Mouse (Mus musculus) brown adipose tissue, adult 24 weeks (tissue): ENCODE data around the gene Ube2g2. TPM values are rescaled to one million over a fixed set of nuclear protein-coding genes. Genes with fewer than 3 reads are reported as not detected.

Source experiments
- H3K27ac ChIP-seq: fragments of 200-500 bp; replicated peaks from 2 replicates; pipeline ENCODE4 v1.5.1; 2012; ENCODE audit warnings: low read depth, mild to moderate bottlenecking, low read length
- H3K4me1 ChIP-seq: fragments of 200-500 bp; 2 replicates; pipeline ENCODE4 v1.6.1; 2012; ENCODE audit warnings: low read length, mixed read lengths; ENCODE audit not compliant: control insufficient read depth, insufficient read depth, insufficient read length
- H3K4me3 ChIP-seq: fragments of 200-500 bp; 2 replicates; pipeline ENCODE4 v1.5.1; 2012; ENCODE audit warnings: low read depth, mild to moderate bottlenecking, low read length, moderate library complexity; ENCODE audit not compliant: insufficient read depth
- polyA plus RNA-seq: library from polyadenylated mRNA; stranded (reverse); fragments of >200 nt; gene quantifications from 2 replicates; pipeline ENCODE4 v1.2.4, GENCODE M21; 2012; ENCODE audit not compliant: missing spikeins, insufficient read depth, insufficient read length

Ube2g2 gene
- polyA plus RNA-seq, 1 experiment, result 23.3 TPM

DNA sequence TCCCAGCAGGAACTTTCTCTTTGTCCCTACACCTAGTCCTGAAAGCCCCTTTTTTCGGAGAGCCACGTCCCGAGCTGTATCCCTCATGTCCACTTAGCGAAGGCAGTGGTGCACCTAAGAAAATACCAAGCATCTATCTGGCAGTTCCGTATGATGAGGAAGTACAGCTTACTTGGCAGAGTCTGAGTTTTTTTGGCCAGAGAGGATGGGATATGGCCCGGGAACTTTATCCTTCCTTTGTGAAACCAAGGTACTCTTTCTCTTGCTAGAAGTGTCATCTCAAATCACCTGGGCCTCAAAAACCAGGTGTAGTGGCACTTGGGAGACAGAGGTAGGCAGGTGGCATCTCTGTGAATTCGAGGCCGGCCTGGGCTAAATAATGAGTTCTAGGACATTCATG, 529 bp upstream of the Ube2g2 start:
- peaks cover 22% of the 10 kb centered on the region for H3K4me1 ChIP-seq
- peak overlapping the region; percentile 93 for H3K4me3 ChIP-seq
- H3K27ac ChIP-seq, result peak overlapping the region; percentile 100

DNA sequence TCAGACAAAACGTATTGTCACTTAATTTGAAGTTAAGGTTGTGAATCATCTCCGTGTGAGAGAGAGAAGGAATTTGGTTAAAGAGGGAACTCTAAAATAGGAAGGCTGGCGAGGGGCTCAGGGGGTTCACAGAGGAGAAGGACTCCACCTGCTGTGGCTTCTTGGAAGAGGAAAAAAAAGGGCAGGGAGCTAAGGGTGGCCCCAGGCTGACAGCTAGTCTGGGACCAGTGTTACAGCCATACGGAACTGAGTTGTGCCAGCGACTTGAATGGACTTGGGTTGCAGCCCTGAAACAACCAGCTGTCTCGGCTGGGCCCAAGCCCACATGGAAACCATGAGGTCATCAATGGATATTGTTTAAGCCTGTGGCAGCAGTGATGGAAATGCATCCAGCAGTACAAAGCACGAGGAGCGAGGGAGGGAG, 1.0 kb downstream of the Ube2g2 start:
- peak overlapping the region; percentile 93 for H3K4me3 ChIP-seq
- peak overlapping the region; percentile 79 for H3K27ac ChIP-seq
- peaks cover 24% of the 10 kb centered on the region for H3K4me1 ChIP-seq

DNA sequence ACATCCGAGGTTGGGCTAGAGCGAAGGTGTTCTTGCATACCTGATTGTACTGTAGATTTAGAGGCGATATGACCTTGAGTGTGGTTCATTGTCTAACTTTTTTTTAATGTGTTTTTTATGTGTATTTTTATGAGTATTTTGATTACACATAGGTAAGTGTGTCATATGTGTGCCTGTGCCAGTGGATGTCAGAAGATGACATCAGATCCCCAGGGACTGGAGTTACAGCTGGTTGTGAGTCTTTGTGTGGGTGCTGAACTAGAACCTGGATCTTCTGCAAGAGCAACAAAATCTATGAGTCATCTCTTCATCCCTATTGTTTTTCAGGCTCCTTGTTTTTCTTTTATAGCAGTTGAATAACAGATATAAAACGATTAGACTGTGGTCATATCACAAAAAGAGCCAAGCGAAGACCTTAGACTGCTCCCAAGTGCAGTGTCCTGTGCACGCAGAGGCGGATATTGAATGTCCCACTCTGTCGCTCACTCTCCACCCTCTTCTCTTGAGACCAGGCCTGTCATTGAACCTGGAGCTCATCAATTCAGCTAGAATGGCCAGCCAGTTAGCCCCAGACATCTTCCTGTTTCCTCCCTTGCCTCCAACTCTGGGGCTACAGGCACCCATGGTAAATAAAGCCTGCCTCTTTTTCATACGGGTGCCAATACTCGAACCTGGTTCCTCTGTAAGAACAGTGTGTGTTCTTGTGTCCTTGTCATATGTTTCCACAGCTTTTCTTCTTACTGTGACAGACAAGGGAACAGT, 1.7 kb downstream of the Ube2g2 start:
- H3K4me3 ChIP-seq, result 0 out of 2 replicates have a peak overlapping the region, but pooled peaks have one; percentile 10
- peak overlapping the region; percentile 84 for H3K27ac ChIP-seq
- peaks cover 24% of the 10 kb centered on the region for H3K4me1 ChIP-seq

DNA sequence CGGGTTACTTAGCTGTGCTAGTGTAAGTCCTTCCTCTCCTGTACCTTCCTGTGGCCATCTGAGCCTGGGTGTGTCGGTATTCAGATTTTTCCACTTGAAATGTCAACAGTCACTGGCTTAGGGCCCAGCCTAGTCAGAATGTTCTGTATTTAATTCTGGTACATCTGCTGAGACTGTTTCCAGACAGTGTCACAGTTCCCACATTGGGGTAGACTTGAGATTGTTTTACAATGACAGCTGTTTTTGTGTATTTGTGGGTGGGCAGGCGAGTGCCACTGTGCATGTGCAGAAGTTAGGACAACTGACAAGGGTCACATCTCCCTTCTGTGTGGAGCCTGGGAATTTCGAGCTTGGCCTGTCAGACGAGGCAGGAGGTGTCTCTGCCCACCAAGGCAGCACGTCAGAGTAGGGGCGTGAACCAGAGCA, 2.5 kb downstream of the Ube2g2 start:
- Histone ChIP-seq H3K4me1 (peaks cover 24% of the 10 kb centered on the region), H3K27ac (peak overlapping the region; percentile 84), H3K4me3 (0 out of 2 replicates have a peak overlapping the region, but pooled peaks have one; percentile 10)

- Histone ChIP-seq H3K4me1 (peaks cover 24% of the 10 kb centered on the region), H3K27ac (0 out of 2 replicates have a peak overlapping the region, but pooled peaks have one; percentile 38), H3K4me3 (no peak overlapping the region)
These were observed 4.0 kb downstream of the Ube2g2 start for GRCm38 (mm10) chr10:77626036-77626435.

GRCm38 (mm10) chr10:77626591-77626990, 4.5 kb downstream of the Ube2g2 start:
- H3K4me1 ChIP-seq, result peaks cover 22% of the 10 kb centered on the region
- no peak overlapping the region for H3K27ac ChIP-seq
- H3K4me3 ChIP-seq, result no peak overlapping the region

GRCm38 (mm10) chr10:77627497-77627896, 5.4 kb downstream of the Ube2g2 start:
- Histone ChIP-seq H3K27ac (no peak overlapping the region), H3K4me3 (no peak overlapping the region), H3K4me1 (peaks cover 20% of the 10 kb centered on the region)

GRCm38 (mm10) chr10:77629163-77629562, 7.1 kb downstream of the Ube2g2 start:
- peaks cover 18% of the 10 kb centered on the region for H3K4me1 ChIP-seq
- no peak overlapping the region for H3K27ac ChIP-seq
- no peak overlapping the region for H3K4me3 ChIP-seq

DNA sequence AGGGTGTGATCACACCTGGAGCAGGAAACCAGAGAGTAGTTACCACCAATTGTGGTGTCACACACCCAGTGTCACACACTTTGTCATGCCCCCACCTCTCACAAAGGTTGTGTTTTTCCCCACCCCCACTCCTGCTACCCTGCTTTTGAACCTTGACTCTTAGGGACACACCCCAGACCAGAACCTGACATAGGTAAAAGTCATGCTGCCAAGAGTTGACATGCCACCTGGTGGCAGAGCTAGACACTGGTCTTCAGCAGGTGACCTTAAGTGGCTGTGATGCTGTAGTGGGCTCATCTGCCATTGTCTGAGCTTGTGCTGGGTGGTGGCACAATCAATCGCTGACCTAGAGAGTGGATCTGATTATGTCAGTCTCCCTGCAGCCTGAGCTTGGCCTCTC, 7.9 kb downstream of the Ube2g2 start:
- Histone ChIP-seq H3K4me3 (no peak overlapping the region), H3K27ac (no peak overlapping the region), H3K4me1 (peaks cover 16% of the 10 kb centered on the region)

DNA sequence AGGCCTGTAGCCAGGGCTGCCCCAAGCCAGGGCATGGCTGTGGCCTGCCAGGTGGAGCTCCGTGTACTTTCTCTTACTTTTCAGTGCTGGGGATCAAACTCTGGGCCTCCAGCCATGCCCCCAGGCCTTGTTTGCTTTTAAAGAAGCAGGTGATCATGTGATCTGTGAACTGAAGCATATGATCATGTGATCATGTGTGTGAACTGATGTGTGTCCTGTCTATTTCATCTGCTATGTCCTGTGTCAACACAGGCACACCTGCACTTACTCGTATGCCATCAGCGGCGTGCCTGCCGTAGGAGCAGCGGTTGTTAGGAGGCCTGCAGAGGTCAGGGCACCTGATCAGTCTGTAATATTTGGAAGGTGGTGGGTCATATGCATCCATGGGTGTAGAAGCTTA, 11.9 kb downstream of the Ube2g2 start:
- peaks cover 14% of the 10 kb centered on the region for H3K4me1 ChIP-seq
- 0 out of 2 replicates have a peak overlapping the region, but pooled peaks have one; percentile 8 for H3K27ac ChIP-seq
- no peak overlapping the region for H3K4me3 ChIP-seq

- Histone ChIP-seq H3K4me1 (peaks cover 15% of the 10 kb centered on the region), H3K27ac (peak overlapping the region; percentile 60; the same call in 1 of the 2 replicates), H3K4me3 (no peak overlapping the region)
These were observed 12.6 kb downstream of the Ube2g2 start for GRCm38 (mm10) chr10:77634452-77635231.

DNA sequence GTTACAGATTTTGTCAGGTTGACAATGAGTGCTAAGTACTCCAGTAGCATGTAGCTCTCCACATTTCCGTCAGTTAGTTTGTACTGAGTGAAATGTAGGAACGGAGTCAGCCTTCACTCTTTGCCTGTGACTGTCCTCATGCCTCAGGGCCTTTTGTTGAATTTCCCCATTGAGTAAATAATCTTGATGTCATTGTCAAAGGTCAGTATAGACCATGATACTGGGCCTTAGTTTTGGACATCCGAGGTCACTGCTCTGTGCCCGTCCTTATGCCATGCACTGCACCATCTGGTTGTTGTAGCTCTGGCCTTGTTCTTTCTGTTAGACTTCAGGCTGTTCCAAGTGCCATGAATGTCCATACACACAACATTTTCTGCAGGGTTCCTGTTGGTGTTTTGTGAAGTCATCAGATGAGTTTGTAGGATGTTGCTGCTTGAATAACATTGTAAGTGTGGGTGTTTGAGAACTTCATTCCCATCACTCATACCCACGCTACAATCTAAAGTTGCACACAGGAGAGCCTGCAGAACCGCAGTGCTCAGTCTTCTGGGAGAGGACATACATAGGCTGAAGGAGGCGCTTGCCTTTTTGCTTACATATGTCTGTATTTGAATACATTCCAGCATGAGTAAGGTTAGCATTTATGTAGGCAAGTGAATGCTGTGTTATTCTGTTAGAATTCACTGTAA, 14.3 kb downstream of the Ube2g2 start:
- Histone ChIP-seq H3K27ac (no peak overlapping the region), H3K4me3 (no peak overlapping the region)

DNA sequence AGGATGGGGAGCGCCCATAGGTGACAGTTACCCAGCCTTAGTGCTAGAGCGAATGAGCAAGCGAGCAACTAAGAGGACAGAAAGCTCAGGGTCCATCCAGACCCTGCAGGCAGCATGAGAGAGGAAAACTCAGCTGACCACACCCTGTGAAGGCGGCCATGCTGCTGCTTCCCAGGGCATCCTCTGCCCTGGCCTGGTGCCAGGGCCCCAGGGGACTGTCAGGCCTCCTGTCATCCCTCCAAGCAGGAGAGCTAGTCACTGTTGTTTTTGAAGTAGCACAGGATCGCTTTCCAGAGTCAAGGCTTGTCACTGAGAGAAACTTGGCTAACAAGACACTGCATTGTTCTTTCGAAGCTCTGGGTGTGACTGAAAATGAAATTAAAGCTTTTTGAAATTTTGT, 16.9 kb downstream of the Ube2g2 start:
- no peak overlapping the region for H3K27ac ChIP-seq

More for the DNA sequence above, 14.3 kb downstream of the Ube2g2 start:
- H3K4me1 ChIP-seq, result peaks cover 15% of the 10 kb centered on the region

GRCm38 (mm10) chr10:77643160-77643559, 21.1 kb downstream of the Ube2g2 start:
- Histone ChIP-seq H3K27ac (no peak overlapping the region), H3K4me3 (no peak overlapping the region), H3K4me1 (peaks cover 8% of the 10 kb centered on the region)

More for the DNA sequence above, 16.9 kb downstream of the Ube2g2 start:
- Histone ChIP-seq H3K4me1 (peaks cover 15% of the 10 kb centered on the region), H3K4me3 (no peak overlapping the region)

DNA sequence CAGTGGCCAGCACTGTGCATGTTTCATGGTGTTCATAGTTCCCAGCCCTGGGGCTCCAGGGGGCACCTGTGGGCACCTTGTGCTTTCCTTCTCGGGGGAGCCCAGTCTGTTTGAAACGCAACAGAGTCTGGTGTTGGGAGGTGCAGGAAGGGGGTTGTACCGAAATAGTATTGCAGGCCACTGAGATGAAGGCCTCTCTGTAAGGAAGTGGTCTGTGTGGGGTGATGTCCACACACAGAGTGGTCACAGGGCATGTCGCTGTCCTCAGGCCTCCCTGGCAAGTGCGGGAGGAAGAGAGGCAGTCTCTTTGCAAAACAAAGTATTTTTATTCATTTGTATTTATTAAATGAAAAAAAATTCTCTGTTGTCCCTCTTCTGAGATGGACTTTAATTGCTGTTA, 23.5 kb downstream of the Ube2g2 start:
- H3K27ac ChIP-seq, result no peak overlapping the region
- H3K4me3 ChIP-seq, result no peak overlapping the region
- no peaks in the 10 kb centered on the region for H3K4me1 ChIP-seq
